Mouse (Mus musculus): ENCODE data around the gene Gbp2. TPM values are rescaled to one million over a fixed set of nuclear protein-coding genes. Genes with fewer than 3 reads are reported as not detected.

The Gbp2 gene
- polyA plus RNA-seq, 1 experiment: 0.82 TPM

GRCm38 (mm10) chr3:142587386-142587785, 33.0 kb upstream of the Gbp2 start:
- no peaks in the 10 kb centered on the region for H3K27me3 ChIP-seq (ENCODE audit: control insufficient read depth, insufficient read depth, insufficient read length)
- H3ac ChIP-seq (ENCODE audit: control insufficient read depth, insufficient read length): no peak overlapping the region
- H3K79me2 ChIP-seq (ENCODE audit: control insufficient read depth, insufficient read depth): no peaks in the 10 kb centered on the region
- H3K4me3 ChIP-seq: no peak overlapping the region
- no peak overlapping the region for H3K4me2 ChIP-seq (ENCODE audit: low read depth)
- TF ChIP-seq USF1 (IDR thresholded peaks at IDR 0.05; ENCODE audit: low read depth): no peak
- no peak for TF ChIP-seq REST (IDR thresholded peaks at IDR 0.05; ENCODE audit: insufficient read depth, insufficient read length)
- TF ChIP-seq CEBPB (IDR thresholded peaks at IDR 0.05; ENCODE audit: insufficient read depth, poor library complexity, severe bottlenecking): no peak
- no peak for TF ChIP-seq TCF3 (IDR thresholded peaks at IDR 0.05; ENCODE audit: insufficient read length, low read depth)
- TF ChIP-seq MAX (IDR thresholded peaks at IDR 0.05; ENCODE audit: low read depth): no peak
- no peak for TF ChIP-seq TCF12 (IDR thresholded peaks at IDR 0.05; ENCODE audit: insufficient read depth, poor library complexity, severe bottlenecking)
- TF ChIP-seq MYOD1 (IDR thresholded peaks at IDR 0.05; ENCODE audit: control insufficient read depth in 1 of 3, insufficient read length in 2 of 3, low read depth in 2 of 3): no peak
- TF ChIP-seq POLR2AphosphoS2 (IDR thresholded peaks at IDR 0.05; ENCODE audit: insufficient read length, low read depth): no peak
- no peak for TF ChIP-seq MYOG (IDR thresholded peaks at IDR 0.05; ENCODE audit: control insufficient read depth in 1 of 3, insufficient read depth in 1 of 3, insufficient read length in 2 of 3, low read depth in 2 of 3)
- no peak for TF ChIP-seq SRF (IDR thresholded peaks at IDR 0.05; ENCODE audit: control insufficient read depth, insufficient read length, low read depth)
- no peak for TF ChIP-seq POLR2A (IDR thresholded peaks at IDR 0.05; ENCODE audit: insufficient read length, low read depth)
- TF ChIP-seq E2F4 (IDR thresholded peaks at IDR 0.05; ENCODE audit: insufficient read depth): no peak
- no peaks in the 10 kb centered on the region for H3K36me3 ChIP-seq (ENCODE audit: control insufficient read depth, insufficient read depth)

- H3K36me3 ChIP-seq (ENCODE audit: control insufficient read depth, insufficient read depth): no peaks in the 10 kb centered on the region
- H3K4me2 ChIP-seq (ENCODE audit: low read depth): no peak overlapping the region
- no peaks in the 10 kb centered on the region for H3K27me3 ChIP-seq (ENCODE audit: control insufficient read depth, insufficient read depth, insufficient read length)
- H3K79me2 ChIP-seq (ENCODE audit: control insufficient read depth, insufficient read depth): no peaks in the 10 kb centered on the region
- no peak overlapping the region for H3K4me3 ChIP-seq
- no peak overlapping the region for H3ac ChIP-seq (ENCODE audit: control insufficient read depth, insufficient read length)
- no peak for TF ChIP-seq MAX (IDR thresholded peaks at IDR 0.05; ENCODE audit: low read depth)
- TF ChIP-seq TCF3 (IDR thresholded peaks at IDR 0.05; ENCODE audit: insufficient read length, low read depth): no peak
- TF ChIP-seq SRF (IDR thresholded peaks at IDR 0.05; ENCODE audit: control insufficient read depth, insufficient read length, low read depth): no peak
Measured at GRCm38 (mm10) chr3:142588888-142589287, 31.5 kb upstream of the Gbp2 start.

GRCm38 (mm10) chr3:142590431-142591067, 29.9 kb upstream of the Gbp2 start:
- no peaks in the 10 kb centered on the region for H3K36me3 ChIP-seq (ENCODE audit: control insufficient read depth, insufficient read depth)
- no peaks in the 10 kb centered on the region for H3K27me3 ChIP-seq (ENCODE audit: control insufficient read depth, insufficient read depth, insufficient read length)
- no peak overlapping the region for H3K4me2 ChIP-seq (ENCODE audit: low read depth)
- H3K79me2 ChIP-seq (ENCODE audit: control insufficient read depth, insufficient read depth): no peaks in the 10 kb centered on the region
- no peak overlapping the region for H3K4me3 ChIP-seq
- no peak overlapping the region for H3ac ChIP-seq (ENCODE audit: control insufficient read depth, insufficient read length)
- TF ChIP-seq CEBPB (IDR thresholded peaks at IDR 0.05; ENCODE audit: insufficient read depth, poor library complexity, severe bottlenecking) (no peak), POLR2AphosphoS2 (IDR thresholded peaks at IDR 0.05; ENCODE audit: insufficient read length, low read depth) (no peak), USF1 (IDR thresholded peaks at IDR 0.05; ENCODE audit: low read depth) (no peak), SRF (IDR thresholded peaks at IDR 0.05; ENCODE audit: control insufficient read depth, insufficient read length, low read depth) (no peak), TCF12 (IDR thresholded peaks at IDR 0.05; ENCODE audit: insufficient read depth, poor library complexity, severe bottlenecking) (no peak), MYOG (IDR thresholded peaks at IDR 0.05; ENCODE audit: control insufficient read depth in 1 of 3, insufficient read depth in 1 of 3, insufficient read length in 2 of 3, low read depth in 2 of 3) (no peak), MYOD1 (IDR thresholded peaks at IDR 0.05; ENCODE audit: control insufficient read depth in 1 of 3, insufficient read length in 2 of 3, low read depth in 2 of 3) (no peak), REST (IDR thresholded peaks at IDR 0.05; ENCODE audit: insufficient read depth, insufficient read length) (no peak), POLR2A (IDR thresholded peaks at IDR 0.05; ENCODE audit: insufficient read length, low read depth) (no peak), MAX (IDR thresholded peaks at IDR 0.05; ENCODE audit: low read depth) (no peak), TCF3 (IDR thresholded peaks at IDR 0.05; ENCODE audit: insufficient read length, low read depth) (no peak)

DNA sequence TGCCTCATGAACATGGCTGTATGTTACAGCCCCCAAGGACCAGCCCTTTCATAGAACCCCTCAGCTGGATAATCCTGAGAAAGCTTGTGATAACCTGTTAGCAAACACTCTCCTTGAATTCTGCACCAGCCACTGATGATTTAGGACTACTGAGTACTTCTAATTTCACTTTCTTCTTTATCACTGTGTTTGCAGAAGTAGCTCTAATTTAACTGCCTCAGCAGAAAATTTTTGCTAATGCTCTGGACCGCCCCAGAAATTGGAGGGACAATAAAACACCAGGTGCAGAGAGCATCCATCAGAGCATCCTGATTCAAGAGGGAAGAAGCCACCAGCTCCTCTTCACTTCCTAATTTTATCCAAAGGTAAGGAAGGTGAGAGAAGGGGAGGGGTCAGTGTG, 25.9 kb upstream of the Gbp2 start, which contains the start of gene Gbp2b:
Gene Gbp2b, plus strand, starts transcription at position 301 of the 400 bp plus-strand sequence.
- no peaks in the 10 kb centered on the region for H3K79me2 ChIP-seq (ENCODE audit: control insufficient read depth, insufficient read depth)
- TF ChIP-seq USF1 (IDR thresholded peaks at IDR 0.05; ENCODE audit: low read depth) (no peak), POLR2A (IDR thresholded peaks at IDR 0.05; ENCODE audit: insufficient read length, low read depth) (no peak), MYOD1 (IDR thresholded peaks at IDR 0.05; ENCODE audit: control insufficient read depth in 1 of 3, insufficient read length in 2 of 3, low read depth in 2 of 3) (no peak), MAX (IDR thresholded peaks at IDR 0.05; ENCODE audit: low read depth) (no peak), TCF12 (IDR thresholded peaks at IDR 0.05; ENCODE audit: insufficient read depth, poor library complexity, severe bottlenecking) (no peak), SRF (IDR thresholded peaks at IDR 0.05; ENCODE audit: control insufficient read depth, insufficient read length, low read depth) (no peak), CEBPB (IDR thresholded peaks at IDR 0.05; ENCODE audit: insufficient read depth, poor library complexity, severe bottlenecking) (no peak), REST (IDR thresholded peaks at IDR 0.05; ENCODE audit: insufficient read depth, insufficient read length) (no peak), E2F4 (IDR thresholded peaks at IDR 0.05; ENCODE audit: insufficient read depth) (no peak), MYOG (IDR thresholded peaks at IDR 0.05; ENCODE audit: control insufficient read depth in 1 of 3, insufficient read depth in 1 of 3, insufficient read length in 2 of 3, low read depth in 2 of 3) (no peak), POLR2AphosphoS2 (IDR thresholded peaks at IDR 0.05; ENCODE audit: insufficient read length, low read depth) (no peak), TCF3 (IDR thresholded peaks at IDR 0.05; ENCODE audit: insufficient read length, low read depth) (no peak)
- no peak within 1 kb of the TSS for H3K4me2 ChIP-seq (ENCODE audit: low read depth)
- H3K27me3 ChIP-seq (ENCODE audit: control insufficient read depth, insufficient read depth, insufficient read length): no peaks in the 10 kb centered on the region
- no peaks in the 10 kb centered on the region for H3K36me3 ChIP-seq (ENCODE audit: control insufficient read depth, insufficient read depth)
- no peak within 1 kb of the TSS for H3ac ChIP-seq (ENCODE audit: control insufficient read depth, insufficient read length)
- H3K4me3 ChIP-seq: no peak within 1 kb of the TSS
